Mouse (Mus musculus) liver, embryonic 13.5 days (tissue): Measurements from ENCODE around the gene Serpina11. TPM values are rescaled to one million over a fixed set of nuclear protein-coding genes. Genes with fewer than 3 reads are reported as not detected.

ENCODE experiments used
- ATAC-seq: fragments of 200-750 bp; cut with Nextera tagmentation; 2 replicates; pipeline ENCODE4 v1.8.0; 2017; ENCODE audit warnings: low read depth, mild to moderate bottlenecking, moderate number of reproducible peaks, moderate library complexity
- DNase-seq: peaks from one replicate; pipeline ENCODE4 v3.0.0; 2022
- H3K27ac ChIP-seq: fragments of 300-500 bp; sonication (generic); 2 replicates; pipeline ENCODE4 v1.5.1; 2015; ENCODE audit warnings: moderate library complexity, mild to moderate bottlenecking, inconsistent platforms
- H3K27me3 ChIP-seq: fragments of 300-500 bp; sonication (generic); 2 replicates; pipeline ENCODE4 v1.6.1; 2015; ENCODE audit warnings: mild to moderate bottlenecking, inconsistent platforms
- H3K36me3 ChIP-seq: fragments of 300-500 bp; sonication (generic); 2 replicates; pipeline ENCODE4 v1.6.1; 2015; ENCODE audit warnings: mild to moderate bottlenecking, inconsistent platforms
- H3K4me1 ChIP-seq: fragments of 300-500 bp; sonication (generic); replicated peaks from 2 replicates; pipeline ENCODE4 v1.6.1; 2015; ENCODE audit warnings: inconsistent platforms
- H3K4me2 ChIP-seq: fragments of 300-500 bp; sonication (generic); 2 replicates; pipeline ENCODE4 v1.6.1; 2015; ENCODE audit warnings: inconsistent platforms, mild to moderate bottlenecking, moderate library complexity
- H3K4me3 ChIP-seq: fragments of 300-500 bp; sonication (generic); replicated peaks from 2 replicates; pipeline ENCODE4 v1.5.1; 2015; ENCODE audit warnings: mild to moderate bottlenecking, inconsistent platforms
- H3K9ac ChIP-seq: fragments of 300-500 bp; sonication (generic); 2 replicates; pipeline ENCODE4 v1.6.1; 2015; ENCODE audit warnings: mild to moderate bottlenecking, inconsistent platforms
- H3K9me3 ChIP-seq: fragments of 300-500 bp; sonication (generic); replicated peaks from 2 replicates; pipeline ENCODE4 v1.6.1; 2016; ENCODE audit warnings: inconsistent platforms
- WGBS: fragments of 180-500 bp; shearing (Covaris S2); methylation state at CpG from one replicate; pipeline ENCODE4 v1.1.7; 2015; ENCODE audit not compliant: insufficient replicate concordance; 5-methylcytosine and 5-hydroxymethylcytosine counted together
- polyA plus RNA-seq: library from polyadenylated mRNA; unstranded; fragments of >200 nt; fragmentation: Nextera tagmentation; extraction: Ambion mirVana; gene quantifications from 2 replicates; pipeline ENCODE4 v1.2.1, GENCODE M21; 2015

Gene Serpina11
- polyA plus RNA-seq: 5.0 and 5.4 TPM in 2 replicates

GRCm38 (mm10) chr12:103989857-103990256, at the start of gene Serpina11:
Gene Serpina11, minus strand, starts transcription at chr12:103989957.
- Histone ChIP-seq H3K4me3 (no peak within 1 kb of the TSS), H3K4me1 (peaks cover 4% of the 10 kb centered on the region), H3K27me3 (no peaks in the 10 kb centered on the region), H3K9ac (no peak within 1 kb of the TSS), H3K27ac (peak within 1 kb of the TSS; percentile 70), H3K9me3 (no peaks in the 10 kb centered on the region), H3K36me3 (no peaks in the 10 kb centered on the region), H3K4me2 (0 out of 2 replicates have a peak within 1 kb of the TSS, but pooled peaks have one; percentile 19)
- WGBS: 64% methylated on average over 6 of the region's 6 CpGs
- ATAC-seq (no peak), DNase-seq (no peak)

GRCm38 (mm10) chr12:104038181-104038580, 48.4 kb upstream of the Serpina11 start:
- Histone ChIP-seq H3K27me3 (no peaks in the 10 kb centered on the region), H3K9me3 (no peaks in the 10 kb centered on the region), H3K4me3 (no peak overlapping the region), H3K4me2 (no peak overlapping the region), H3K4me1 (no peaks in the 10 kb centered on the region), H3K9ac (no peak overlapping the region), H3K27ac (no peak overlapping the region), H3K36me3 (no peaks in the 10 kb centered on the region)
- DNase-seq (no peak), ATAC-seq (no peak)
- WGBS: 67% methylated on average over 7 of the region's 7 CpGs

GRCm38 (mm10) chr12:104033752-104034151, 44.0 kb upstream of the Serpina11 start:
- Histone ChIP-seq H3K36me3 (no peaks in the 10 kb centered on the region), H3K9me3 (0 out of 2 replicates have a peak, but pooled peaks cover 2% of the 10 kb centered on the region), H3K9ac (no peak overlapping the region), H3K4me1 (no peaks in the 10 kb centered on the region), H3K27me3 (no peaks in the 10 kb centered on the region), H3K4me2 (no peak overlapping the region), H3K4me3 (no peak overlapping the region), H3K27ac (no peak overlapping the region)
- ATAC-seq (peak; percentile 47; the same call in 1 of the 2 replicates), DNase-seq (no peak)
- 78% methylated on average over 1 of the region's 1 CpGs for WGBS

- ATAC-seq (no peak), DNase-seq (no peak)
- H3K4me2 ChIP-seq: no peak overlapping the region
- no peaks in the 10 kb centered on the region for H3K4me1 ChIP-seq
- WGBS: 33% methylated on average over 8 of the region's 8 CpGs
- no peaks in the 10 kb centered on the region for H3K36me3 ChIP-seq
- H3K9me3 ChIP-seq: 0 out of 2 replicates have a peak, but pooled peaks cover 2% of the 10 kb centered on the region
- no peak overlapping the region for H3K4me3 ChIP-seq
- H3K27me3 ChIP-seq: no peaks in the 10 kb centered on the region
- no peak overlapping the region for H3K9ac ChIP-seq
- no peak overlapping the region for H3K27ac ChIP-seq
Observed at GRCm38 (mm10) chr12:104029986-104030385, 40.2 kb upstream of the Serpina11 start.

- Histone ChIP-seq H3K9ac (no peak overlapping the region), H3K9me3 (0 out of 2 replicates have a peak, but pooled peaks cover 4% of the 10 kb centered on the region), H3K4me3 (no peak overlapping the region), H3K4me2 (no peak overlapping the region), H3K27me3 (no peaks in the 10 kb centered on the region), H3K36me3 (no peaks in the 10 kb centered on the region), H3K4me1 (no peaks in the 10 kb centered on the region), H3K27ac (no peak overlapping the region)
- DNase-seq (no peak), ATAC-seq (no peak)
- WGBS: 63% methylated on average over 3 of the region's 3 CpGs
Observed at GRCm38 (mm10) chr12:104015280-104015679, 25.5 kb upstream of the Serpina11 start.

GRCm38 (mm10) chr12:104013620-104014019, 23.9 kb upstream of the Serpina11 start, which contains the start of gene Serpina9:
Gene Serpina9, minus strand, starts transcription at chr12:104013755.
- no peak within 1 kb of the TSS for H3K9ac ChIP-seq
- ATAC-seq: no peak

GRCm38 (mm10) chr12:104004689-104005088, 14.9 kb upstream of the Serpina11 start:
- no peak overlapping the region for H3K27ac ChIP-seq
- no peaks in the 10 kb centered on the region for H3K27me3 ChIP-seq
- no peak overlapping the region for H3K4me3 ChIP-seq
- ATAC-seq (no peak), DNase-seq (no peak)
- no peak overlapping the region for H3K4me2 ChIP-seq
- no peaks in the 10 kb centered on the region for H3K4me1 ChIP-seq
- 71% methylated on average over 5 of the region's 5 CpGs for WGBS
- H3K9ac ChIP-seq: no peak overlapping the region
- no peaks in the 10 kb centered on the region for H3K36me3 ChIP-seq
- 0 out of 2 replicates have a peak, but pooled peaks cover 7% of the 10 kb centered on the region for H3K9me3 ChIP-seq

More at GRCm38 (mm10) chr12:104013620-104014019, 23.9 kb upstream of the Serpina11 start, which contains the start of gene Serpina9:
- Histone ChIP-seq H3K4me3 (no peak within 1 kb of the TSS), H3K36me3 (no peaks in the 10 kb centered on the region), H3K9me3 (0 out of 2 replicates have a peak, but pooled peaks cover 4% of the 10 kb centered on the region), H3K27me3 (no peaks in the 10 kb centered on the region), H3K27ac (no peak within 1 kb of the TSS), H3K4me2 (no peak within 1 kb of the TSS), H3K4me1 (no peaks in the 10 kb centered on the region)
- WGBS: 75% methylated on average over 6 of the region's 6 CpGs
- no peak for DNase-seq

- 40% methylated on average over 4 of the region's 4 CpGs for WGBS
- Histone ChIP-seq H3K9me3 (0 out of 2 replicates have a peak, but pooled peaks cover 7% of the 10 kb centered on the region), H3K36me3 (no peaks in the 10 kb centered on the region), H3K9ac (no peak overlapping the region), H3K27me3 (no peaks in the 10 kb centered on the region), H3K4me2 (no peak overlapping the region), H3K4me1 (no peaks in the 10 kb centered on the region), H3K4me3 (no peak overlapping the region), H3K27ac (no peak overlapping the region)
- ATAC-seq (no peak), DNase-seq (no peak)
Observed at GRCm38 (mm10) chr12:104003238-104003612, 13.5 kb upstream of the Serpina11 start.

- DNase-seq (no peak), ATAC-seq (no peak)
- no peaks in the 10 kb centered on the region for H3K4me1 ChIP-seq
- H3K27me3 ChIP-seq: no peaks in the 10 kb centered on the region
- H3K4me3 ChIP-seq: no peak overlapping the region
- no peak overlapping the region for H3K27ac ChIP-seq
- H3K4me2 ChIP-seq: no peak overlapping the region
- no peaks in the 10 kb centered on the region for H3K36me3 ChIP-seq
- 63% methylated on average over 10 of the region's 10 CpGs for WGBS
- H3K9me3 ChIP-seq: 0 out of 2 replicates have a peak, but pooled peaks cover 7% of the 10 kb centered on the region
- no peak overlapping the region for H3K9ac ChIP-seq
Observed at GRCm38 (mm10) chr12:104002569-104003237, 12.9 kb upstream of the Serpina11 start.

- no peaks in the 10 kb centered on the region for H3K27me3 ChIP-seq
- H3K4me2 ChIP-seq: no peak overlapping the region
- DNase-seq: no peak
- 0 out of 2 replicates have a peak, but pooled peaks cover 7% of the 10 kb centered on the region for H3K9me3 ChIP-seq
- H3K36me3 ChIP-seq: no peaks in the 10 kb centered on the region
- H3K4me3 ChIP-seq: no peak overlapping the region
- no peak overlapping the region for H3K27ac ChIP-seq
- WGBS: 69% methylated on average over 3 of the region's 3 CpGs
- no peak for ATAC-seq
- H3K4me1 ChIP-seq: no peaks in the 10 kb centered on the region
- no peak overlapping the region for H3K9ac ChIP-seq
Observed at GRCm38 (mm10) chr12:104000594-104000993, 10.8 kb upstream of the Serpina11 start.

GRCm38 (mm10) chr12:103999611-104000010, 9.9 kb upstream of the Serpina11 start:
- no peak overlapping the region for H3K4me2 ChIP-seq
- no peaks in the 10 kb centered on the region for H3K36me3 ChIP-seq
- DNase-seq (no peak), ATAC-seq (no peak)
- no peak overlapping the region for H3K27ac ChIP-seq
- no peak overlapping the region for H3K4me3 ChIP-seq
- H3K4me1 ChIP-seq: no peaks in the 10 kb centered on the region
- H3K9me3 ChIP-seq: 0 out of 2 replicates have a peak, but pooled peaks cover 7% of the 10 kb centered on the region
- no peak overlapping the region for H3K9ac ChIP-seq
- H3K27me3 ChIP-seq: no peaks in the 10 kb centered on the region
- 75% methylated on average over 8 of the region's 8 CpGs for WGBS
